Mouse (Mus musculus): ENCODE measurements around the gene Ttc23.

The Ttc23 gene

GRCm38 (mm10) chr7:67803015-67803856 is 156.0 kb downstream of the Ttc23 start:
- DNase-seq (ENCODE audit: low spot score): no peak

- DNase-seq (ENCODE audit: low spot score): no peak
These were observed 156.6 kb downstream of the Ttc23 start for GRCm38 (mm10) chr7:67803857-67804215.
